Mouse (Mus musculus) adrenal gland, postnatal 14 days (tissue): Measurements from ENCODE around the gene Gm28778. TPM values are rescaled to one million over a fixed set of nuclear protein-coding genes. Genes with fewer than 3 reads are reported as not detected.

ENCODE experiments used
- total RNA-seq: library from RNA; stranded (reverse); gene quantifications from 2 replicates; pipeline ENCODE4 v1.2.3, GENCODE M21; 2021

Gm28778 gene
- total RNA-seq, 1 experiment from 2014 or later: not detected

Other genes starting within 250 kb of the Gm28778 start
- gene Mstn, start 235.5 kb upstream of the Gm28778 start, total RNA-seq: not detected in 2 replicates
- gene 1700019A02Rik, start 109.5 kb upstream of the Gm28778 start, total RNA-seq: not detected in 2 replicates
- 4.6 and 5.7 TPM in 2 replicates for gene Pms1, start 93 bp upstream of the Gm28778 start, total RNA-seq
- 12.5 TPM in 2 replicates for gene Ormdl1, start within 50 bp of the Gm28778 start, total RNA-seq
- gene Osgepl1, start 16.5 kb downstream of the Gm28778 start, total RNA-seq: 19.5 and 20.8 TPM in 2 replicates
- 4.8 TPM in 1 of 2 replicates, not detected in the other for gene Asdurf, start 55.5 kb downstream of the Gm28778 start, total RNA-seq
- not detected in 2 replicates for gene Gm28551, start 55.6 kb downstream of the Gm28778 start, total RNA-seq
- gene Asnsd1, start 55.6 kb downstream of the Gm28778 start, total RNA-seq: 26.3 and 30.5 TPM in 2 replicates